Mouse (Mus musculus): ENCODE results near the gene Men1. TPM values are rescaled to one million over a fixed set of nuclear protein-coding genes. Genes with fewer than 3 reads are reported as not detected.

Gene Men1
- polyA plus RNA-seq, 1 experiment from 2014 or later, result 66.1 TPM

- no peak for ATAC-seq (ENCODE audit: insufficient read depth, low FRiP score, low TSS enrichment)
- Histone ChIP-seq H3K27ac (ENCODE audit: low read depth, low read length) (no peak overlapping the region), H3K27me3 (ENCODE audit: control insufficient read depth, insufficient read depth, low read length) (no peaks in the 10 kb centered on the region), H3K9ac (ENCODE audit: low read length) (no peak overlapping the region), H3K36me3 (ENCODE audit: control insufficient read depth, insufficient read depth, low read length) (no peaks in the 10 kb centered on the region), H3K4me3 (ENCODE audit: low read depth, low read length) (no peak overlapping the region), H3K4me1 (ENCODE audit: control insufficient read depth, insufficient read depth, low read length) (0 out of 2 replicates have a peak, but pooled peaks cover 7% of the 10 kb centered on the region), H3K9me3 (ENCODE audit: control insufficient read depth, low read length) (no peaks in the 10 kb centered on the region), H3K4me2 (ENCODE audit: low read depth) (no peak overlapping the region)
- no peak for DNase-seq (ENCODE audit: low spot score)
- 78% methylated on average over 11 of the region's 11 CpGs for WGBS
Observed at GRCm38 (mm10) chr19:6384954-6385353, 50.2 kb downstream of the Men1 start.

DNA sequence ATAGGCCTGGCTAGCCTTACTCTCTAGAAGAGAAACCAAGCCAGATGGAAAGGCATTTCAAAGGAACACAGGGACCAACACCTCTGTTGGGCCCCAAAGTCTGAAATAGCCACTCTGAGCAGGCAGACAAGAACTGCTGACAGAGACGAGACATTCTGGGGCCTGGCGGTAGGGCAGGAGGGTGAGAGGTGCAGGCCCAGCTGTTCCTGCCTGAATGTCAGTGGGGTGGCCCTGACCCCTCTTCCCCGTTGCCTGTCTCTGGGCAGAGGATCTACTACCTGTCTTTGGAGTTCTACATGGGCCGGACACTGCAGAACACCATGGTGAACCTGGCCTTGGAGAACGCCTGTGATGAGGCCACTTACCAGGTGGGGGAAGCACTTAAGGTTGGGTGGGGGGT is 50.6 kb downstream of the Men1 start:
- no peak for DNase-seq (ENCODE audit: low spot score)
- Histone ChIP-seq H3K27me3 (ENCODE audit: control insufficient read depth, insufficient read depth, low read length) (no peaks in the 10 kb centered on the region), H3K4me1 (ENCODE audit: control insufficient read depth, insufficient read depth, low read length) (0 out of 2 replicates have a peak, but pooled peaks cover 7% of the 10 kb centered on the region), H3K4me2 (ENCODE audit: low read depth) (no peak overlapping the region), H3K27ac (ENCODE audit: low read depth, low read length) (no peak overlapping the region), H3K36me3 (ENCODE audit: control insufficient read depth, insufficient read depth, low read length) (no peaks in the 10 kb centered on the region), H3K9me3 (ENCODE audit: control insufficient read depth, low read length) (no peaks in the 10 kb centered on the region), H3K9ac (ENCODE audit: low read length) (no peak overlapping the region), H3K4me3 (ENCODE audit: low read depth, low read length) (no peak overlapping the region)
- 77% methylated on average over 5 of the region's 5 CpGs for WGBS
- ATAC-seq (ENCODE audit: insufficient read depth, low FRiP score, low TSS enrichment), result no peak

GRCm38 (mm10) chr19:6385821-6386220 is 51.0 kb downstream of the Men1 start:
- Histone ChIP-seq H3K9me3 (ENCODE audit: control insufficient read depth, low read length) (no peaks in the 10 kb centered on the region), H3K27me3 (ENCODE audit: control insufficient read depth, insufficient read depth, low read length) (no peaks in the 10 kb centered on the region), H3K27ac (ENCODE audit: low read depth, low read length) (no peak overlapping the region), H3K4me2 (ENCODE audit: low read depth) (no peak overlapping the region), H3K36me3 (ENCODE audit: control insufficient read depth, insufficient read depth, low read length) (no peaks in the 10 kb centered on the region), H3K9ac (ENCODE audit: low read length) (no peak overlapping the region), H3K4me1 (ENCODE audit: control insufficient read depth, insufficient read depth, low read length) (0 out of 2 replicates have a peak, but pooled peaks cover 7% of the 10 kb centered on the region), H3K4me3 (ENCODE audit: low read depth, low read length) (no peak overlapping the region)
- no peak for ATAC-seq (ENCODE audit: insufficient read depth, low FRiP score, low TSS enrichment)
- 87% methylated on average over 7 of the region's 7 CpGs for WGBS
- no peak for DNase-seq (ENCODE audit: low spot score)

DNA sequence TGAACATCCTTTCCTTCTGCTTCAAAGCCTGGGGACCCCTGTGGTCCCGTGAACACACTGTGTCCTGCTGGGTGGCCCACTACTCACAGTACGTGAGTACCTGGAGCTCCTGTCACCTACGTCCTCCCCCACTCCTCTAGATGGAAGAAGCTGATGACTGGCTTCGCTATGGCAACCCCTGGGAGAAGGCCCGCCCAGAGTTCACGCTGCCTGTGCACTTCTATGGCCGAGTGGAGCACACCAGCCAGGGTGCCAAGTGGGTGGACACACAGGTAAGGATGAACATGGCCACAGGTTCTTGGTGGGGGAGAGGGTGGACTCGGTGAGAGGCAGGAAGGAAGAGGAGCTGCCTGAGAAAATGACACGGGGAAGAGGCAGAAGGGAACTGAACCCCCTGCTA is 51.5 kb downstream of the Men1 start:
- no peak overlapping the region for H3K27ac ChIP-seq (ENCODE audit: low read depth, low read length)
- no peak overlapping the region for H3K4me3 ChIP-seq (ENCODE audit: low read depth, low read length)
- no peaks in the 10 kb centered on the region for H3K27me3 ChIP-seq (ENCODE audit: control insufficient read depth, insufficient read depth, low read length)
- no peak for DNase-seq (ENCODE audit: low spot score)
- H3K9me3 ChIP-seq (ENCODE audit: control insufficient read depth, low read length), result no peaks in the 10 kb centered on the region
- H3K4me2 ChIP-seq (ENCODE audit: low read depth), result no peak overlapping the region
- 67% methylated on average over 9 of the region's 9 CpGs for WGBS
- 0 out of 2 replicates have a peak, but pooled peaks cover 7% of the 10 kb centered on the region for H3K4me1 ChIP-seq (ENCODE audit: control insufficient read depth, insufficient read depth, low read length)
- no peak for ATAC-seq (ENCODE audit: insufficient read depth, low FRiP score, low TSS enrichment)
- H3K9ac ChIP-seq (ENCODE audit: low read length), result no peak overlapping the region
- no peaks in the 10 kb centered on the region for H3K36me3 ChIP-seq (ENCODE audit: control insufficient read depth, insufficient read depth, low read length)

DNA sequence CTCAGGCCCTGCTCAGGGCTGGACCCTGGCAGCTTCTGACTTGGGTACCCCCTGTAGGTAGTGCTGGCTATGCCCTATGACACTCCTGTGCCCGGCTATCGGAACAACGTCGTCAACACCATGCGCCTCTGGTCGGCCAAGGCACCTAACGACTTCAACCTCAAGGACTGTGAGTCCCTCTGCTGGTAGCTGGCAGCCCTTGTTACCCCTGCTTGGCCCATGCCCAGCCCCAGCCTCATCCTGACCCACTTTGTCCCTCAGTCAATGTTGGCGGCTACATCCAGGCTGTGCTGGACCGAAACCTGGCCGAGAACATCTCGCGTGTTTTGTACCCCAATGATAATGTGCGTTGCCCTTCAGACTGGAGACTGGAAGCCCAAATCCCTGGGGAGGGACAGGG is 53.2 kb downstream of the Men1 start:
- Histone ChIP-seq H3K4me3 (ENCODE audit: low read depth, low read length) (no peak overlapping the region), H3K27ac (ENCODE audit: low read depth, low read length) (no peak overlapping the region), H3K27me3 (ENCODE audit: control insufficient read depth, insufficient read depth, low read length) (no peaks in the 10 kb centered on the region), H3K4me1 (ENCODE audit: control insufficient read depth, insufficient read depth, low read length) (0 out of 2 replicates have a peak, but pooled peaks cover 7% of the 10 kb centered on the region), H3K9ac (ENCODE audit: low read length) (no peak overlapping the region), H3K4me2 (ENCODE audit: low read depth) (no peak overlapping the region), H3K9me3 (ENCODE audit: control insufficient read depth, low read length) (no peaks in the 10 kb centered on the region), H3K36me3 (ENCODE audit: control insufficient read depth, insufficient read depth, low read length) (no peaks in the 10 kb centered on the region)
- ATAC-seq (ENCODE audit: insufficient read depth, low FRiP score, low TSS enrichment), result no peak
- DNase-seq (ENCODE audit: low spot score), result no peak
- WGBS, result 82% methylated on average over 13 of the region's 13 CpGs

DNA sequence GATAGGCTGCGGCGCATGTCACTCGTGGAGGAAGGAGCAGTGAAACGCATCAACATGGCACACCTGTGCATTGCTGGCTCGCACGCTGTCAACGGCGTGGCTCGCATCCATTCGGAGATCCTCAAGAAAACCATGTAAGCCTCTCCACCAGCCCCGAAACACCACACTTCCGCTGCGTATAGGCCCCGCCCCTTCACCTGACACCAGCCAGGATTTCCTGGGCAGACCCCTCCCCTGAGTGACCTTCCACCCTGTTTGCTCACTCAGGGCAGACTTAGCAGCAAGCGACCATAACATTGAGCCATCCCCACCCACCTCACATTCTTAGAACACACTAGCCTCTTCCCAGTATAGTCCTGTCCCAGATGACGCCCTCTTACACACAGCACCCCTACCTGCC is 55.0 kb downstream of the Men1 start:
- no peak for DNase-seq (ENCODE audit: low spot score)
- Histone ChIP-seq H3K4me3 (ENCODE audit: low read depth, low read length) (no peak overlapping the region), H3K9me3 (ENCODE audit: control insufficient read depth, low read length) (no peaks in the 10 kb centered on the region), H3K36me3 (ENCODE audit: control insufficient read depth, insufficient read depth, low read length) (no peaks in the 10 kb centered on the region), H3K9ac (ENCODE audit: low read length) (no peak overlapping the region), H3K4me1 (ENCODE audit: control insufficient read depth, insufficient read depth, low read length) (0 out of 2 replicates have a peak, but pooled peaks cover 3% of the 10 kb centered on the region), H3K27ac (ENCODE audit: low read depth, low read length) (no peak overlapping the region), H3K27me3 (ENCODE audit: control insufficient read depth, insufficient read depth, low read length) (no peaks in the 10 kb centered on the region), H3K4me2 (ENCODE audit: low read depth) (peak overlapping the region; percentile 39)
- no peak for ATAC-seq (ENCODE audit: insufficient read depth, low FRiP score, low TSS enrichment)
- 8% methylated on average over 16 of the region's 16 CpGs for WGBS

DNA sequence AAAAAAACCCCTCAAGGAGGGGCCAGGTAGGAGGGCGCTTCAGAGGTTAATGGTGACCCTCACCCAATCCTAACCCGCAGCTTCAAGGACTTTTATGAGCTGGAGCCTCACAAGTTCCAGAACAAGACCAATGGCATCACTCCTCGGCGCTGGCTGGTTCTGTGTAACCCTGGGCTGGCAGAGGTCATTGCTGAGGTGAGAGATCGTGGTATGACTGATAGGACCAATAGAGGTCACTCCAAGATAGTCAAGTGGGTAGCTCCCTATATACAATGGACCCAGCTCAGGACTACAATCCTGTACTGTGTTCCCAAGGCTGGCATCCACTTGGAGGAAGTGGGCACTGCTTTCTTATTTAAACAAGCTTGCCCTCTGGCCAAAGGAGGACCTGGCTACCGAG is 55.5 kb downstream of the Men1 start:
- no peaks in the 10 kb centered on the region for H3K36me3 ChIP-seq (ENCODE audit: control insufficient read depth, insufficient read depth, low read length)
- 0 out of 2 replicates have a peak, but pooled peaks cover 3% of the 10 kb centered on the region for H3K4me1 ChIP-seq (ENCODE audit: control insufficient read depth, insufficient read depth, low read length)
- 62% methylated on average over 6 of the region's 6 CpGs for WGBS
- H3K4me3 ChIP-seq (ENCODE audit: low read depth, low read length), result no peak overlapping the region
- no peaks in the 10 kb centered on the region for H3K27me3 ChIP-seq (ENCODE audit: control insufficient read depth, insufficient read depth, low read length)
- H3K9ac ChIP-seq (ENCODE audit: low read length), result no peak overlapping the region
- ATAC-seq (ENCODE audit: insufficient read depth, low FRiP score, low TSS enrichment) (no peak), DNase-seq (ENCODE audit: low spot score) (no peak)
- no peak overlapping the region for H3K27ac ChIP-seq (ENCODE audit: low read depth, low read length)
- no peaks in the 10 kb centered on the region for H3K9me3 ChIP-seq (ENCODE audit: control insufficient read depth, low read length)
- no peak overlapping the region for H3K4me2 ChIP-seq (ENCODE audit: low read depth)

Small RNA genes lying within 50 kb of the gene (microRNA-seq; reads per million reads assigned to microRNA genes)
- gene Mir6989, result not detected

Other genes with a start within 250 kb of the Men1 start
- 46.0 and 48.4 TPM in 2 replicates for gene Cdca5, start 250.0 kb upstream of the Men1 start, polyA plus RNA-seq (2014; fragmentation: Nextera tagmentation; extraction: Ambion mirVana)
- not detected in 2 replicates for gene AC131692.1, start 240.6 kb upstream of the Men1 start, polyA plus RNA-seq (2014; fragmentation: Nextera tagmentation; extraction: Ambion mirVana)
- gene Naaladl1, start 229.2 kb upstream of the Men1 start, polyA plus RNA-seq (2014; fragmentation: Nextera tagmentation; extraction: Ambion mirVana), result 0.53 and 0.77 TPM in 2 replicates
- 62.6 and 66.1 TPM in 2 replicates for gene Sac3d1, start 216.3 kb upstream of the Men1 start, polyA plus RNA-seq (2014; fragmentation: Nextera tagmentation; extraction: Ambion mirVana)
- 34.5 and 36.9 TPM in 2 replicates for gene Snx15, start 206.7 kb upstream of the Men1 start, polyA plus RNA-seq (2014; fragmentation: Nextera tagmentation; extraction: Ambion mirVana)
- not detected in 2 replicates for gene Batf2, start 194.0 kb upstream of the Men1 start, polyA plus RNA-seq (2014; fragmentation: Nextera tagmentation; extraction: Ambion mirVana)
- gene Arl2, start 193.4 kb upstream of the Men1 start, polyA plus RNA-seq (2014; fragmentation: Nextera tagmentation; extraction: Ambion mirVana), result 82.6 and 95.1 TPM in 2 replicates
- not detected in 2 replicates for gene Majin, start 150.6 kb upstream of the Men1 start, polyA plus RNA-seq (2014; fragmentation: Nextera tagmentation; extraction: Ambion mirVana)
- gene Gpha2, start 108.6 kb upstream of the Men1 start, polyA plus RNA-seq (2014; fragmentation: Nextera tagmentation; extraction: Ambion mirVana), result 0.44 and 0.87 TPM in 2 replicates
- 47.4 and 61.2 TPM in 2 replicates for gene Ppp2r5b, start 99.1 kb upstream of the Men1 start, polyA plus RNA-seq (2014; fragmentation: Nextera tagmentation; extraction: Ambion mirVana)
- 13.3 and 13.8 TPM in 2 replicates for gene Atg2a, start 93.3 kb upstream of the Men1 start, polyA plus RNA-seq (2014; fragmentation: Nextera tagmentation; extraction: Ambion mirVana)
- gene Ehd1, start 58.3 kb upstream of the Men1 start, polyA plus RNA-seq (2014; fragmentation: Nextera tagmentation; extraction: Ambion mirVana), result 71.9 and 82.2 TPM in 2 replicates
- gene Cdc42bpg, start 28.5 kb upstream of the Men1 start, polyA plus RNA-seq (2014; fragmentation: Nextera tagmentation; extraction: Ambion mirVana), result 0.42 and 0.58 TPM in 2 replicates
- 10.0 and 13.6 TPM in 2 replicates for gene Map4k2, start 6.2 kb downstream of the Men1 start, polyA plus RNA-seq (2014; fragmentation: Nextera tagmentation; extraction: Ambion mirVana)
- 214 and 224 TPM in 2 replicates for gene Sf1, start 28.7 kb downstream of the Men1 start, polyA plus RNA-seq (2014; fragmentation: Nextera tagmentation; extraction: Ambion mirVana)
- gene Pygm, start 49.4 kb downstream of the Men1 start, polyA plus RNA-seq (2014; fragmentation: Nextera tagmentation; extraction: Ambion mirVana), result 4.4 and 6.0 TPM in 2 replicates
- 17.6 and 20.3 TPM in 2 replicates for gene Rasgrp2, start 64.4 kb downstream of the Men1 start, polyA plus RNA-seq (2014; fragmentation: Nextera tagmentation; extraction: Ambion mirVana)
- gene Nrxn2, start 83.8 kb downstream of the Men1 start, polyA plus RNA-seq (2014; fragmentation: Nextera tagmentation; extraction: Ambion mirVana), result 13.4 and 14.5 TPM in 2 replicates
- gene Slc22a12, start 208.1 kb downstream of the Men1 start, polyA plus RNA-seq (2014; fragmentation: Nextera tagmentation; extraction: Ambion mirVana), result not detected in 2 replicates